Mouse (Mus musculus) thymus, adult 2 months (tissue): Measurements from ENCODE around the gene Fam240a.

Experiments used
- CTCF ChIP-seq: fragments of 200-500 bp; IDR thresholded peaks from 2 replicates; pipeline ENCODE4 v1.5.1; 2012; ENCODE audit warnings: mild to moderate bottlenecking, control low read depth, low read length, moderate library complexity, borderline replicate concordance; ENCODE audit not compliant: control insufficient read depth, poor library complexity, insufficient read depth; ENCODE audit errors: extremely low read depth
- POLR2A ChIP-seq: fragments of 200-500 bp; IDR thresholded peaks from 2 replicates; pipeline ENCODE4 v1.6.1; 2012; ENCODE audit warnings: mild to moderate bottlenecking, low read length, control low read depth, moderate library complexity; ENCODE audit not compliant: control insufficient read depth, poor library complexity, insufficient read depth; ENCODE audit errors: extremely low read depth

DNA sequence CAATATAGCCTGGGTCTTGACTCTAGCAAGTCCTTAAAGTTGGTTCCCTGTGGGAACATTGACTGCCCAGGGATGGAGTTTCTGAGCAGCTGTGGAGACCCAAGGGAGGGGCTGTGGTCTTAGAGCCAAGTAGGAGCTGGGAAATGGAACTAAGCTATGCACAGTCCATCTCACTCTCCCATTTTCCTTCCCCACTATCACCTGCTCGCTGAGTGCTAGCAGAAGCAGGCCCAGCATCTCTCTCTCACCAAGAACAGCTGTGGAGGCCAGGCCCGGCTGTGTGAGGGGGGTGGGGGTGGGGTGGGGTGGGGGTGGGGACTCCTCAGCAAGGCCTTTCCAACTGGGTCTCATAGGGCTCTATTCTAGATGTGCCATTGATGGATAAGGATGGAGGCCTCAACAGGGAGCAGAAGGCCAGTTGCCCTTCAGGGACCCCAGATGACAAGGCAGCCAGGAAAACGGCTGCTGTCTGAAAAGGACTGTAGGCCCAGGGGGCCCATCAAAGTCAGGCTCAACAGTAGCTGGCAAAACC is 41.9 kb downstream of the Fam240a start:
- TF ChIP-seq CTCF, result no peak
- TF ChIP-seq POLR2A, result no peak
